Mouse (Mus musculus) small intestine, adult 2 months (tissue): Measurements from ENCODE around the gene Gm5617. TPM values are rescaled to one million over a fixed set of nuclear protein-coding genes. Genes with fewer than 3 reads are reported as not detected.

ENCODE experiments used
- H3K27ac ChIP-seq: fragments of 200-500 bp; 2 replicates; pipeline ENCODE4 v1.5.1; 2012; ENCODE audit warnings: low read depth, low read length, control low read depth, inconsistent platforms; ENCODE audit not compliant: insufficient read depth
- H3K27me3 ChIP-seq: fragments of 200-500 bp; 2 replicates; pipeline ENCODE4 v1.6.1; 2012; ENCODE audit warnings: mild to moderate bottlenecking, moderate library complexity, low read length, inconsistent platforms; ENCODE audit not compliant: control insufficient read depth, insufficient read depth
- H3K36me3 ChIP-seq: fragments of 200-500 bp; 2 replicates; pipeline ENCODE4 v1.6.1; 2012; ENCODE audit warnings: mild to moderate bottlenecking, low read length, control low read depth, inconsistent platforms; ENCODE audit not compliant: control insufficient read depth, insufficient read depth
- H3K4me1 ChIP-seq: fragments of 200-500 bp; 2 replicates; pipeline ENCODE4 v1.6.1; 2012; ENCODE audit warnings: low read length, inconsistent platforms, mixed read lengths; ENCODE audit not compliant: control insufficient read depth, insufficient read depth, insufficient read length
- H3K4me3 ChIP-seq: fragments of 200-500 bp; 2 replicates; pipeline ENCODE4 v1.5.1; 2012; ENCODE audit warnings: low read depth, mild to moderate bottlenecking, control low read depth, inconsistent platforms, low read length, moderate library complexity
- CTCF ChIP-seq: fragments of 200-500 bp; IDR thresholded peaks from 2 replicates; pipeline ENCODE4 v1.5.1; 2012; ENCODE audit warnings: low read depth, mild to moderate bottlenecking, control low read depth, inconsistent platforms, low read length, moderate library complexity, mixed read lengths; ENCODE audit not compliant: insufficient replicate concordance, insufficient read length; ENCODE audit errors: extremely low read depth
- POLR2A ChIP-seq: fragments of 200-500 bp; IDR thresholded peaks from 2 replicates; pipeline ENCODE4 v1.6.1; 2012; ENCODE audit warnings: low read depth, mild to moderate bottlenecking, control low read depth, inconsistent platforms, low read length, moderate library complexity
- WGBS: fragments of 180-500 bp; shearing (Covaris S2); methylation state at CpG from one replicate; pipeline ENCODE4 v1.1.7; 2018; 5-methylcytosine and 5-hydroxymethylcytosine counted together
- polyA plus RNA-seq: library from polyadenylated mRNA; depleted of rRNA; stranded (reverse); fragments of >200 nt; gene quantifications from 2 replicates; pipeline ENCODE4 v1.2.3, GENCODE M21; 2012

The Gm5617 gene
- polyA plus RNA-seq, 1 experiment: 68.0 TPM

DNA sequence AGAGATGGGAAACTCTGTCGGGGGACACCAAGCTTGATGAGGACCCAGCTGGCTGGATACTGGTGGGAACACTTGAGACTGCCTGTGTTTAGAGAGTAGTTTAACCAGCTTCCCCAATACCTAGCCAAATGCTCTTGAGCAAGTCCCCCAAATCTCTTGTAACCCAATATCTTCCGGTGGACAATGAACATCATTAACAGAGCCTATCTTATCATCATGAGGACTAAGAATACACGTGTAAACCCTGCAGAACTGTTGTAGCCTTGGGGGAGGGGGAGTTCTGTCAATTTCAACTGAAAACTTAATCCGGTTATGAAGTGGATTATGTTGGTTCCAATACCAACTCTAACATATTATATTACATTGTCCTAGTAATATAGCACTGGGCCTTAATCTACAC is 16.4 kb upstream of the Gm5617 start:
- Histone ChIP-seq H3K4me1 (no peaks in the 10 kb centered on the region), H3K36me3 (peaks cover 10% of the 10 kb centered on the region), H3K4me3 (no peak overlapping the region), H3K27me3 (no peaks in the 10 kb centered on the region), H3K27ac (no peak overlapping the region)
- 85% methylated on average over 4 of the region's 4 CpGs for WGBS
- TF ChIP-seq POLR2A (no peak), CTCF (no peak)

- Histone ChIP-seq H3K27me3 (no peaks in the 10 kb centered on the region), H3K4me3 (peak overlapping the region; percentile 93), H3K4me1 (no peaks in the 10 kb centered on the region), H3K36me3 (peaks cover 5% of the 10 kb centered on the region), H3K27ac (peak overlapping the region; percentile 36; the same call in 1 of the 2 replicates)
- 6% methylated on average over 25 of the region's 25 CpGs for WGBS
- TF ChIP-seq CTCF: no peak
- TF ChIP-seq POLR2A: no peak
These were observed 15.3 kb upstream of the Gm5617 start for GRCm38 (mm10) chr9:48479838-48480410.

DNA sequence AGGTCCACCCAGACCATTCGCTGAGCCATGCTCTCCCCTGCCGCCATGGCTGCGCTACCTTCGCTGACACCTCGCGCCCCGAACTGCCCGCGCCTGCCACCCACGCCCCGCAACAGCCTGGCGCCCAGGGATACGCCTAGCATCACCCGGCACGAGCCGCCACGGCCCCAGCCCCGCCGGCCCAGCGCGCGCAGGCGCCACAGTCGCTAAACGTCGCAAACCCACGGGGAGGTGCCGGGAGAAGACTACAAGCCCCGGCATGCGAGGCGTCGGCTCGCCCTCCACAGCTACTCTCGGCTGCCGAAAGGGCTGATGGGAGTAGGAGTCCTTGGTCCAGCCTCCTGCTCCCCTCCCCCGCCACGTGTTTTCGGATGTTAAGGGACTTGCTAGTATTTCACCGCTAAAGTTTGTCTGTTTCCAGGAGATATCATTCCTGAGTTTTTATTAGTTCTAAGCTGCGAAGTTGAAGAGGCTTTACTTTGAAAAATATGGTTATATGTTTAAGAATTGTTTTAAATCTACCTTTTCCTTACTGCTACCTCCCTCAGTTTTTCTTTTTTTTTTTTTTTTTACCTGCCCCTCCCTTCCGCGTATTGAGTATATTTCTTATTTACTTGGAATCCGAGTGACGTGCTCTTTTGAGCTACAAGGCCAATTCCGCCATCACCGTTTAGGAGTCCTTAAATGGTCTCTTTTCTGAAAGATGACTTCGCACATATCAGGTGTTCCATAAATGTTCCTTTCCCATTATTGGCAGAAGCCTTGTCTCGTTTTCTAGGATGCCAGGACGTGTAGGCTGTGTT is 14.6 kb upstream of the Gm5617 start, which contains the start of gene Rexo2:
Rexo2 (minus strand) TSS at position 213 of the 803 bp plus-strand sequence.
- Histone ChIP-seq H3K27me3 (no peaks in the 10 kb centered on the region), H3K4me3 (peak within 1 kb of the TSS; percentile 93), H3K4me1 (no peaks in the 10 kb centered on the region), H3K36me3 (peaks cover 6% of the 10 kb centered on the region; the same call in 1 of the 2 replicates), H3K27ac (peak within 1 kb of the TSS; percentile 36; the same call in 1 of the 2 replicates)
- peak; percentile 52 for TF ChIP-seq POLR2A
- no peak for TF ChIP-seq CTCF
- under 1% methylated on average over 49 of the region's 49 CpGs for WGBS

DNA sequence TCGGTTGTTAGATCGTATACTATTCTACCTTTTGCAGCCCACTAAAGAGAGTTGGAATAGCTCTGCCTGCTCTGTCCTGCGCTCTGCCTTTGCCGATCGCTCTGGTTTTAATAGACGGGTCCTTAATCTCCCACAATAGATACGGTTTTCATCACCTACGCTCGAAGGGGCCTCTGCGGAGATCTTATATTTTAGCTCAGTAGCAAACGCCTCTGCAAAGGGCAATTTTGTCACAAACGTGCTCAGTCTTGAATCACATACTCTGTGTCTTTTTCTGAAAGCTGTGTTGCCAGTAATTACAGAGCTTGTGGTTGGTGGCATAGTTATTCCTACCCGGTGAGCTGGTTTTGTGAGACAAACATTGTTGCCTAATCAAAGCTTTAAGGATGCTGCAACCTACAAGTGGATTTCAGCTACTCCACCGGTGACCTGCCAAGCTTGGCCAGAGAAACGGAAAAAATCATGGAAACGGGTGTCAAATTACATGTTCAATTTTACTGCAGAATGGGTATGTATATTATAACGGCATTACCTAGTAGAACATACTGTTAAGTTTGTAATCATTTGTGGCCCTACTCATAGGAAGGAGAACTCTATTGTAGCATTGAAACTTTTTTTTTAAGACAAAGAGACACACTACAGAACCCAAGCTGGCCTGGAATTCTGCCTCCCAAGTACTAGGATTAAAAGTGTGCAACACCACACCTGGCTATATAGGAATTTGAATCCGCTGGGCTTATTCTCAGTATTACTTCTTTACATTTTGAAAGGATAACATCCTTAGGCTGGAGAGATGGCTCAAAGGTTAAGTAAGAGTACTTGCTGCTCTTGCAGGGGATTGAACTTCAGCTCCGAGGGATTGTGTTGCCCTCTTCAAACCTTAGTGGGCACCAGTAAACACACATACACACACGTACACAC is 13.8 kb upstream of the Gm5617 start:
- H3K27ac ChIP-seq: no peak overlapping the region
- peaks cover 6% of the 10 kb centered on the region for H3K36me3 ChIP-seq
- no peak overlapping the region for H3K4me3 ChIP-seq
- TF ChIP-seq CTCF: no peak
- no peak for TF ChIP-seq POLR2A
- WGBS: 26% methylated on average over 20 of the region's 20 CpGs
- no peaks in the 10 kb centered on the region for H3K4me1 ChIP-seq
- H3K27me3 ChIP-seq: no peaks in the 10 kb centered on the region

DNA sequence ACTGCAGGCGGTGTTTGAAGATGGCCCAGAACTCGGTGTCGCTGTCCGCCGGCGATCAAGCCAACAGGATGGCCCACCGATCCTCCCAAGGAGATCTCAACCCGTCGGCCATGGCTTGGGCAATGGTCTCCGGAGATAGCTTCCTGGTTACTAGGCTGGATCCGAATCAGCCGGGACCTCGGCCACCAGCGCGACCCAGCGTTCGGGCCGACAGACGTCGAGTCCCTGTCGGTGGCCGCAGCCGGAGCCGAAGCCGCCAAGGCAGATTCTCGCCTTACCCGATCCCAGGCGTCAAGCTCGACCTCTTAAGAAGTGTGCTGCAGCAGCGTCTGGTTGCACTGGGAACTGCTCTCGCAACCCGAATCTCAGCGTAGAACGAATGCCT is 298 bp downstream of the Gm5617 start:
- H3K4me1 ChIP-seq: peaks cover 7% of the 10 kb centered on the region; the same call in 1 of the 2 replicates
- peak overlapping the region; percentile 84 for H3K4me3 ChIP-seq
- peak overlapping the region; percentile 76 for H3K27ac ChIP-seq
- peaks cover 24% of the 10 kb centered on the region for H3K36me3 ChIP-seq
- WGBS: 5% methylated on average over 34 of the region's 34 CpGs
- TF ChIP-seq CTCF (no peak), POLR2A (no peak)
- no peaks in the 10 kb centered on the region for H3K27me3 ChIP-seq

GRCm38 (mm10) chr9:48501192-48501591 is 6.0 kb downstream of the Gm5617 start:
- Histone ChIP-seq H3K27me3 (peaks cover 3% of the 10 kb centered on the region), H3K27ac (no peak overlapping the region), H3K4me1 (peaks cover under 1% of the 10 kb centered on the region; the same call in 1 of the 2 replicates), H3K4me3 (no peak overlapping the region), H3K36me3 (no peaks in the 10 kb centered on the region)
- 85% methylated on average over 7 of the region's 7 CpGs for WGBS
- TF ChIP-seq POLR2A (no peak), CTCF (no peak)

GRCm38 (mm10) chr9:48503001-48503400 is 7.8 kb downstream of the Gm5617 start:
- TF ChIP-seq POLR2A (no peak), CTCF (no peak)
- peaks cover 3% of the 10 kb centered on the region for H3K27me3 ChIP-seq
- H3K4me3 ChIP-seq: no peak overlapping the region
- H3K27ac ChIP-seq: no peak overlapping the region
- H3K4me1 ChIP-seq: no peaks in the 10 kb centered on the region
- 71% methylated on average over 2 of the region's 2 CpGs for WGBS
- no peaks in the 10 kb centered on the region for H3K36me3 ChIP-seq
